Mouse (Mus musculus) heart, adult 2 months (tissue): ENCODE data around the gene Ak9.

ENCODE experiments used
- CTCF ChIP-seq: fragments of 200-600 bp; IDR thresholded peaks from 2 replicates; pipeline ENCODE4 v1.8.1; 2022; ENCODE audit warnings: antibody characterized with exemption, mild to moderate bottlenecking, moderate library complexity
- EP300 ChIP-seq: fragments of 200-500 bp; IDR thresholded peaks from 2 replicates; pipeline ENCODE4 v1.6.1; 2011; ENCODE audit warnings: low read depth, low read length, control low read depth; ENCODE audit not compliant: insufficient read depth
- POLR2A ChIP-seq: fragments of 200-500 bp; IDR thresholded peaks from 2 replicates; pipeline ENCODE4 v1.6.1; 2011; ENCODE audit warnings: mild to moderate bottlenecking, low read depth, low read length, control low read depth; ENCODE audit not compliant: insufficient read depth

DNA sequence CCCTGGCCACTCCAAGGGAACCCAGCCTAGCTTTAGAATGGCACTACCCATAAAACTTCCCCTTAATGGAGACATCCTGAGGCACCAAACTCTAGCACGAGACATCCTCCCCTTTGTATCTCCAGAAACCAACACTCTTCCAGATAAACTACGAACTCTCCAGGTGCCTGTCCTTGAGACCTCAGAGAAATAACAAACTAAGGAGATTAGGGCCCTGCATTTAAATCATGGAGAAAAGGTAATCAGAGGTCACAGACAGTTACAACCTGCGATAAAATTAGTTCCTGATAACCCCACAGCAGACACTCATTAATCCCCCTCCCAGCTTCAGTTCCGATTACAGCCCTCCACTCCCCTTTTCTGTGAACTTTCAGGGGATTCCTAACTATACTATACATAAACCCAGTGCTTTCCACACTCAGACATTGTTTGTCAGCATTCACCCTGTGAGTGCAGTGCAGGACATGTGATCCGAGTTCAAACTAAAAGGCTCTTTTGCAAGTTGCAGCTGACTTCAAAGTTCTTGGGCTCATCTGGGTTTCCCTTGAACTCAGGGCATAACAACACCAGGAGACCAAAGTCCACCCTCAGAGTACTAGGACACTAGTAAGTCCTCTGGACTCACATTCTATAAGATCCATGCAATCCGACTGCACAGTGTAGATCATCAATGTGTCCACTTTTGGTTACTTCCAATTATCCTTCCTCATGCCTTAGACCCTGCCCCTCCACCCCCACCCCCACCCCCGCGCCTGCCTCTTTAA, 43.4 kb upstream of the Ak9 start:
- TF ChIP-seq CTCF = no peak
- no peak for TF ChIP-seq POLR2A
- TF ChIP-seq EP300 = no peak
